Mouse (Mus musculus): ENCODE measurements around the gene Col5a1. TPM values are rescaled to one million over a fixed set of nuclear protein-coding genes. Genes with fewer than 3 reads are reported as not detected.

Col5a1 gene
- polyA plus RNA-seq, 1 experiment: 172 TPM

DNA sequence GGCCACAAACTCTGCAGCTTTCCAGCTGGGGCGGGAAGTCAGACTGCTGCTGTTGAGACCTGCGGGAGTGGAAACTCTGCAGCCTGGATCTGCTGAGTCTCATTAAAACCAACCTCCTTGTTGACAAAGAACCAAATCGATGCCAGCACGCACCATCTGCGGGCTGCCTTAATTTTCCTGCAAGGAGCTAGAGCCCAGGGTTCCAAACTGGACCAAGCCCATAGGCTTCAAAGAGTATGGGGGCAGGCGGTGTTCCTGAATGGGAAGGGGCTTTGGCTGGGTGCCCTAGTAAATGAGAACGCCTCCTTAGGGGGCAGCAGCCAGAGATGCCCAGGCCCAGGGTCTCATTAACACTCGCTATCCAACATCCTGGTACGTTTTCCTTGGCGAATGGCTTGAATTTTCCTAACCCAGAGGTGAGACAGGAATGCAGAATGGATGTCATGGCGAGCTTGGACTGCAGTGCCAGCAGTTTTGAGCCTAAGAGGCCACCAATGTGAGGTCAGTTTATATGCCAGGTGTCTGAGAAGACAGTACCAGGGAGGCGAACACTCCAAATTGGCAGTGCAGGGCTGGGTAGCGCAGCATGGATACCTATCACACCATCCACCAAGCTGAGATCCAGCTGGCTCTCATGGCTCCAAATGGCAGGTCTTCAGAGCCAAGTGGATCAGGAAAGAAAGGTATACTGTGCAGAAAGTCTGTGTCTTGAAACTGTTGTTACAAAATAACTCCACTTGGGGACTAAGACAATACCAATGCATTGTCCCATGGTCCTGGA lies 9.3 kb upstream of the Col5a1 start:
- no peak overlapping the region for H3K4me3 ChIP-seq
- H3K4me2 ChIP-seq (ENCODE audit: low read depth): no peak overlapping the region
- H3ac ChIP-seq (ENCODE audit: control insufficient read depth, insufficient read length): no peak overlapping the region
- no peaks in the 10 kb centered on the region for H3K36me3 ChIP-seq (ENCODE audit: control insufficient read depth, insufficient read depth)
- H3K79me2 ChIP-seq (ENCODE audit: control insufficient read depth, insufficient read depth): no peaks in the 10 kb centered on the region
- TF ChIP-seq CEBPB (IDR thresholded peaks at IDR 0.05; ENCODE audit: insufficient read depth, poor library complexity, severe bottlenecking): no peak
- TF ChIP-seq USF1 (IDR thresholded peaks at IDR 0.05; ENCODE audit: low read depth): no peak
- TF ChIP-seq E2F4 (IDR thresholded peaks at IDR 0.05; ENCODE audit: insufficient read depth): no peak
- no peak for TF ChIP-seq TCF3 (IDR thresholded peaks at IDR 0.05; ENCODE audit: insufficient read length, low read depth)
- no peak for TF ChIP-seq POLR2AphosphoS2 (IDR thresholded peaks at IDR 0.05; ENCODE audit: insufficient read length, low read depth)
- H3K27me3 ChIP-seq (ENCODE audit: control insufficient read depth, insufficient read depth, insufficient read length): no peaks in the 10 kb centered on the region

DNA sequence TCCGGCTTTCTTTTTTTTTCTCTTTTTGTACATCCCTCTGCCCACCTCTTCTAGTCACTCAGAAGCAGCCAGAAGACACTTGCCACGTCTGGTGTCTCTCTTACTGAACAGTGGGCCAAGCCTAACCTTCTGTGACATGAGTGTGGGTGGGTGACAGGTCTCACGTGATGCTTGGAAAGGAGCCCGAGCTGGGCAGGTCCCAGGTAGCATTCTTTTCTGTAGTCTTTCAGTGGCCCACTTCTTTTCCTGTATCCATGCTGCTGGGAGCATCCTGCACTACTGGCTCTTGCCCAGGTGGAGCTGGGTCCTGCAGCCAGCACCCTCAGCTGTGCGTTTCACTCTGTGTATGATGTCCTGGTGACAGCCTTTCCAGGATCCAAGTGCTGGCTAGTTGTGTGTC lies 8.2 kb upstream of the Col5a1 start:
- no peak overlapping the region for H3K4me2 ChIP-seq (ENCODE audit: low read depth)
- H3ac ChIP-seq (ENCODE audit: control insufficient read depth, insufficient read length): no peak overlapping the region
- TF ChIP-seq E2F4 (IDR thresholded peaks at IDR 0.05; ENCODE audit: insufficient read depth) (no peak), POLR2A (IDR thresholded peaks at IDR 0.05; ENCODE audit: insufficient read length, low read depth) (no peak), MYOG (IDR thresholded peaks at IDR 0.05; ENCODE audit: control insufficient read depth in 1 of 3, insufficient read depth in 1 of 3, insufficient read length in 2 of 3, low read depth in 2 of 3) (no peak), CEBPB (IDR thresholded peaks at IDR 0.05; ENCODE audit: insufficient read depth, poor library complexity, severe bottlenecking) (no peak), TCF3 (IDR thresholded peaks at IDR 0.05; ENCODE audit: insufficient read length, low read depth) (no peak), SRF (IDR thresholded peaks at IDR 0.05; ENCODE audit: control insufficient read depth, insufficient read length, low read depth) (no peak), MYOD1 (IDR thresholded peaks at IDR 0.05; ENCODE audit: control insufficient read depth in 1 of 3, insufficient read length in 2 of 3, low read depth in 2 of 3) (no peak), MAX (IDR thresholded peaks at IDR 0.05; ENCODE audit: low read depth) (no peak)
- no peaks in the 10 kb centered on the region for H3K79me2 ChIP-seq (ENCODE audit: control insufficient read depth, insufficient read depth)
- H3K4me3 ChIP-seq: no peak overlapping the region
- no peaks in the 10 kb centered on the region for H3K27me3 ChIP-seq (ENCODE audit: control insufficient read depth, insufficient read depth, insufficient read length)
- H3K36me3 ChIP-seq (ENCODE audit: control insufficient read depth, insufficient read depth): no peaks in the 10 kb centered on the region

DNA sequence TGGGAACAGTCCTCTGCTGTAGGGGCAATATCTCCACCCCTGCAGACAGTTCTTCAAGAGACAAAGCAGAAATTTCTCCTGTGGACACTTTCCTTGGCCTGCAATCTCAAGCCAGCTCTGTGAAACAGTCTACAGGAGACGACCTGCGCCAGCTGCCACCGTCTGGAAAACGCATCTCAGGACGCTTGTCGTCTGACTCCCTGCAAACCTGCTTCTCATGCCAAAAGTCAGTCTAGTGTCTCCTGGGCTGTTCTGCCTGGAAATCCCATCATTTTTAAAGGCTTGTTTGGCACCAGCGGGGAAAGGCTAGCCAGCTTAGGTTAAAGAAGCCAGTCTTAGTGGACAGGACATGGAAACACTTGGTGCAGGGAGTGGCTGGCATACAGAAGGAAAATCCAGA lies 2.9 kb upstream of the Col5a1 start:
- no peak overlapping the region for H3ac ChIP-seq (ENCODE audit: control insufficient read depth, insufficient read length)
- no peak overlapping the region for H3K4me3 ChIP-seq
- peaks cover 18% of the 10 kb centered on the region for H3K79me2 ChIP-seq (ENCODE audit: control insufficient read depth, insufficient read depth)
- H3K36me3 ChIP-seq (ENCODE audit: control insufficient read depth, insufficient read depth): no peaks in the 10 kb centered on the region
- no peak overlapping the region for H3K4me2 ChIP-seq (ENCODE audit: low read depth)
- no peak for TF ChIP-seq MYOG (IDR thresholded peaks at IDR 0.05; ENCODE audit: control insufficient read depth in 1 of 3, insufficient read depth in 1 of 3, insufficient read length in 2 of 3, low read depth in 2 of 3)
- H3K27me3 ChIP-seq (ENCODE audit: control insufficient read depth, insufficient read depth, insufficient read length): no peaks in the 10 kb centered on the region

DNA sequence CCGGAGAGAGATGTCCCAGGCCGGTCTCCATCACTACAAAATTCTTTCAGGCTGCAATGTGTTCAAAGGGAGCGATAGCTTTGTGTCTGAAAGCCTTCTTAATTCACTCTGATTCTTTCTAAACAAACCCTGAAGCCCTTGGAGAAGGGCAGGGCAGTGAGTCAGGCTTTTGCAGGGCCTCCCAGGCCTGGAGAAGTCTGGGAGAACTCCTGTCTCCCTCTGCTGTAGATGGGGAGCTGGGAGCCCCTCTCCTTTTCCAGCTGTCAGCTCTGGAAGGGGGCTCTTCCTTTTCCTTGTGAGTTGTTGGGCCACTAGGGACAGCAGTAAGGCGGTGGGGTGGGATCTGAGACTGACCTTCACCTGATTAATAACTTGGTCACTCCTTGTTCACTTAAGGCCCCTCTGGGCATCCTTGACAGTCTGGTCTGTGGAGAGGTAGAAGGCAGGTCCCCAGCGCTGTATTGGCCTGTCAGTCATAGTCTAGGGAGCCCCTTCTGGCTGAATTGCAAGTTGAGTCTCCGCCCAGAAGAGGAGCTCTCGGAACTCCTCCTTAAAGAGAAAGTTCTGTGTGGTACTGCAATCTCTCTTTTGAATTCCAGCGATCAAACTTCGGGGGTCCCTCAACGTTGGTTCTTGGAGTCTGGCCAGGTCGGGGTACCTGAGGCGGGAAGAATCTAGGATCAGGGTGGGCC lies 623 bp upstream of the Col5a1 start:
- H3K36me3 ChIP-seq (ENCODE audit: control insufficient read depth, insufficient read depth): no peaks in the 10 kb centered on the region
- peak overlapping the region; percentile 77 for H3K4me2 ChIP-seq (ENCODE audit: low read depth)
- no peaks in the 10 kb centered on the region for H3K27me3 ChIP-seq (ENCODE audit: control insufficient read depth, insufficient read depth, insufficient read length)
- peaks cover 41% of the 10 kb centered on the region for H3K79me2 ChIP-seq (ENCODE audit: control insufficient read depth, insufficient read depth)
- H3ac ChIP-seq (ENCODE audit: control insufficient read depth, insufficient read length): peak overlapping the region; percentile 78
- no peak for TF ChIP-seq CEBPB (IDR thresholded peaks at IDR 0.05; ENCODE audit: insufficient read depth, poor library complexity, severe bottlenecking)
- TF ChIP-seq TCF3 (IDR thresholded peaks at IDR 0.05; ENCODE audit: insufficient read length, low read depth): no peak
- TF ChIP-seq POLR2AphosphoS2 (IDR thresholded peaks at IDR 0.05; ENCODE audit: insufficient read length, low read depth): no peak
- TF ChIP-seq MYOG (IDR thresholded peaks at IDR 0.05; ENCODE audit: control insufficient read depth in 1 of 3, insufficient read depth in 1 of 3, insufficient read length in 2 of 3, low read depth in 2 of 3): no peak
- TF ChIP-seq SRF (IDR thresholded peaks at IDR 0.05; ENCODE audit: control insufficient read depth, insufficient read length, low read depth): no peak
- TF ChIP-seq MAX (IDR thresholded peaks at IDR 0.05; ENCODE audit: low read depth): no peak
- no peak for TF ChIP-seq REST (IDR thresholded peaks at IDR 0.05; ENCODE audit: insufficient read depth, insufficient read length)
- TF ChIP-seq TCF12 (IDR thresholded peaks at IDR 0.05; ENCODE audit: insufficient read depth, poor library complexity, severe bottlenecking): no peak
- peak overlapping the region; percentile 97 for H3K4me3 ChIP-seq

DNA sequence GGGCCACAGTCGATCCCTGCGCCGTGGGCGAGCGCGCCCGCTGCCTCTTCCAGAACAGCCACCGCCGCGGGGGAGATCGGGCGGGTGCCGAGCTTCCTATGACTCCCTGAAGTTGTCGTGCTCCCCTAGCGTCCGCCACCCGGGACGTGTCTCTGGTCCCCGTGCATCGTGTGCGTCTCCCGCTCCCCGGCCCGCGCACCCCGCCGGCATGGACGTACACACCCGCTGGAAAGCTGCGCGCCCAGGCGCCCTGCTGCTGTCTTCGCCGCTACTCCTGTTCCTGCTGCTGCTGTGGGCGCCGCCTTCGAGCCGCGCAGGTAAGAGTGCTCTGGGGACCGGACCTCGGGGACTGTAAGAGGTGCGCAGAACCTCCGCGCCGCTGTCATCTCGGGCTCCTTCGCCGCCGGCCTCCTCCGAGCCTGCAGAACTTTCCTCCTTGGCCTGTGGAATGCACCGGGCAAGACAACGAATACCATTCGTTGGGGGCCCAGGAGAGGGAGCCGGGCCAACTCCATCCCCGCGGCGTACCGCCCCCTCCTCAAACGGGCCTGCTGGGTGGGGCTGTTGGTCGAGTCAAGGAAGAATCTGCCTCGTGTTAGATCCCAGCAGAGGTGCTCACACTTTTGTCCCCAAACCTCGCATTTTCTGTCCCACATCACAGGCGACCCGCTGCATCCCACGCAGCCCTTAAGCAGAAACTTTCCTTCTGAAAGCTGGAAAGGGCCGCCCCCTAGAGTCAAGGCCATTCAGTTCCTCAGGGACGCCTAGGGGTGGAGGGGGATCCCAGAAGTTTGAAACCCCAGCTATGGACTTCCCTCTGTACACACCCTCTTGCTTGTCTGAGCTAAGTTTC lies 609 bp downstream of the Col5a1 start:
- Histone ChIP-seq H3ac (ENCODE audit: control insufficient read depth, insufficient read length) (peak overlapping the region; percentile 78), H3K36me3 (ENCODE audit: control insufficient read depth, insufficient read depth) (no peaks in the 10 kb centered on the region), H3K27me3 (ENCODE audit: control insufficient read depth, insufficient read depth, insufficient read length) (no peaks in the 10 kb centered on the region), H3K4me2 (ENCODE audit: low read depth) (peak overlapping the region; percentile 98), H3K4me3 (peak overlapping the region; percentile 97), H3K79me2 (ENCODE audit: control insufficient read depth, insufficient read depth) (peaks cover 53% of the 10 kb centered on the region)
- no peak for TF ChIP-seq TCF3 (IDR thresholded peaks at IDR 0.05; ENCODE audit: insufficient read length, low read depth)
- peak; percentile 3 for TF ChIP-seq POLR2A (IDR thresholded peaks at IDR 0.05; ENCODE audit: insufficient read length, low read depth)
- 0 out of 2 replicates have a peak, but pooled peaks have one; percentile 46 for TF ChIP-seq CEBPB (IDR thresholded peaks at IDR 0.05; ENCODE audit: insufficient read depth, poor library complexity, severe bottlenecking)
- no peak for TF ChIP-seq MAX (IDR thresholded peaks at IDR 0.05; ENCODE audit: low read depth)
- peak in 1 of 3 experiments; percentile 10 for TF ChIP-seq MYOD1 (IDR thresholded peaks at IDR 0.05; ENCODE audit: control insufficient read depth in 1 of 3, insufficient read length in 2 of 3, low read depth in 2 of 3)
- TF ChIP-seq USF1 (IDR thresholded peaks at IDR 0.05; ENCODE audit: low read depth): no peak
- TF ChIP-seq POLR2AphosphoS2 (IDR thresholded peaks at IDR 0.05; ENCODE audit: insufficient read length, low read depth): peak; percentile 17

Data from myocyte (in vitro differentiated cells).